Mouse (Mus musculus) common myeloid progenitor, adult 5-6 weeks (primary cell): Measurements from ENCODE around the gene Slc1a1. TPM values are rescaled to one million over a fixed set of nuclear protein-coding genes. Genes with fewer than 3 reads are reported as not detected.

Source experiments
- total RNA-seq: library from RNA; stranded (forward); fragments of 200-1000, 187-1606 nt; gene quantifications from 2 replicates; pipeline ENCODE4 v1.2.3, GENCODE M21; 2017

Slc1a1 gene
- total RNA-seq, 1 experiment from 2014 or later: not detected

Other genes starting within 250 kb of the Slc1a1 start
- 0.63 and 0.73 TPM in 2 replicates for gene Glis3, start 155.0 kb upstream of the Slc1a1 start, total RNA-seq
- 9.4 and 9.6 TPM in 2 replicates for gene Plpp6, start 128.9 kb downstream of the Slc1a1 start, total RNA-seq
- not detected in 2 replicates for gene 4430402I18Rik, start 132.8 kb downstream of the Slc1a1 start, total RNA-seq
- gene Cdc37l1, start 155.3 kb downstream of the Slc1a1 start, total RNA-seq: 42.2 and 45.2 TPM in 2 replicates
- 45.1 and 55.2 TPM in 2 replicates for gene Ak3, start 212.9 kb downstream of the Slc1a1 start, total RNA-seq